ENCODE assay signal across 8 mouse cellular contexts in the genomic region with DNA sequence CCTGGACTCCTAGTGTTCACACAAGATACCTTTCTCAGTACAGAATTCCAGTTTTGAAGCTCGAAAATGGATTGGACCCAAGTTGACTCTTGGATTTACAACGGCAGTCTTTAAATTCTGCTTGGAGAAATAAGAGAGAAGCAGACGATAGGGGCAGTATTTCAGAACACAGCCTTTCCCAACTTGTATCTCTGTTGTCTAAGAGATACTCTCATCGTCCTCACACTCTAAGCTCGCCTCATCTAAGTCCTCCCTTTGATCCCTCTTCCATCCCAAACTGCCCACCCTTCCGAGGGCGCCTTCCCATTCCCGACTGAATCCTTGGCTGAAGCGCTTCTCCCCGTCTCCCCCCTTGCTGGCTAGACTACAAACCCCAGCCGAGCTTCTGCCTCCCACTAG. TPM values are rescaled to one million over a fixed set of nuclear protein-coding genes. Genes with fewer than 3 reads are reported as not detected.
DNase-seq lines count a peak whose midpoint lies in the region; ATAC-seq and TF ChIP-seq lines count a peak whose summit lies in the region.

No protein-coding gene starts in this region.

- 9% methylated on average over 11 of the region's 11 CpGs for WGBS in lung, postnatal 0 days
- 20% methylated on average over 11 of the region's 11 CpGs for WGBS in limb, embryonic 14.5 days
- WGBS in small intestine, adult 2 months = 14% methylated on average over 11 of the region's 11 CpGs

- H3K4me1 ChIP-seq in lung, postnatal 0 days (ENCODE audit: insufficient read depth, low read depth, low read length) = no peaks in the 10 kb centered on the region
- H3K4me1 ChIP-seq in erythroblast, embryonic 14.5 days (ENCODE audit: control insufficient read depth) = peaks cover 35% of the 10 kb centered on the region
- no peaks in the 10 kb centered on the region for H3K4me1 ChIP-seq in limb, embryonic 14.5 days (ENCODE audit: control insufficient read depth, insufficient read depth, low read length)
- H3K4me1 ChIP-seq in small intestine, adult 2 months (ENCODE audit: control insufficient read depth, insufficient read depth, insufficient read length, low read length) = peaks cover 3% of the 10 kb centered on the region; the same call in 1 of the 2 replicates

- peak overlapping the region; percentile 44 for H3K4me2 ChIP-seq in lung, postnatal 0 days (replicated peaks; ENCODE audit: low read depth, low read length)
- H3K4me2 ChIP-seq in limb, embryonic 14.5 days (replicated peaks; ENCODE audit: low read depth, low read length, severe bottlenecking) = peak overlapping the region; percentile 50

- H3K36me3 ChIP-seq in lung, postnatal 0 days (ENCODE audit: insufficient read depth, low read length) = no peaks in the 10 kb centered on the region
- peaks cover 11% of the 10 kb centered on the region for H3K36me3 ChIP-seq in erythroblast, embryonic 14.5 days (ENCODE audit: control insufficient read depth)
- no peaks in the 10 kb centered on the region for H3K36me3 ChIP-seq in limb, embryonic 14.5 days (ENCODE audit: control insufficient read depth, insufficient read depth, low read length)
- no peaks in the 10 kb centered on the region for H3K36me3 ChIP-seq in small intestine, adult 2 months (ENCODE audit: control insufficient read depth, insufficient read depth, low read length)

- ATAC-seq in lung, postnatal 0 days = peak; percentile 22
- ATAC-seq in limb, embryonic 14.5 days (ENCODE audit: low FRiP score, low read depth) = no peak; the same call in 1 of the 2 replicates

- no peaks in the 10 kb centered on the region for H3K9me3 ChIP-seq in lung, postnatal 0 days (ENCODE audit: low read length)
- peaks cover 9% of the 10 kb centered on the region for H3K9me3 ChIP-seq in erythroblast, embryonic 14.5 days (ENCODE audit: control insufficient read depth, low read length)
- H3K9me3 ChIP-seq in limb, embryonic 14.5 days (ENCODE audit: control insufficient read depth, low read length) = no peaks in the 10 kb centered on the region

- TF ChIP-seq POLR2A in limb, embryonic 14.5 days (IDR thresholded peaks at IDR 0.05; ENCODE audit: borderline replicate concordance, extremely low read depth, insufficient read depth, insufficient read length) = no peak
- TF ChIP-seq POLR2A in small intestine, adult 2 months (IDR thresholded peaks at IDR 0.05; ENCODE audit: low read depth, low read length) = no peak

- peak overlapping the region; percentile 47 for H3K27ac ChIP-seq in lung, postnatal 0 days (ENCODE audit: low read length)
- H3K27ac ChIP-seq in limb, embryonic 14.5 days (replicated peaks; ENCODE audit: low read depth, low read length) = peak overlapping the region; percentile 90
- H3K27ac ChIP-seq in small intestine, adult 2 months (ENCODE audit: insufficient read depth, low read depth, low read length) = peak overlapping the region; percentile 76

- no peaks in the 10 kb centered on the region for H3K27me3 ChIP-seq in lung, postnatal 0 days (replicated peaks; ENCODE audit: insufficient read depth, low read length)
- H3K27me3 ChIP-seq in erythroblast, embryonic 14.5 days (ENCODE audit: control insufficient read depth) = peaks cover 10% of the 10 kb centered on the region; the same call in 1 of the 2 replicates
- H3K27me3 ChIP-seq in limb, embryonic 14.5 days (ENCODE audit: control insufficient read depth, insufficient read depth, low read length) = 0 out of 2 replicates have a peak, but pooled peaks cover 8% of the 10 kb centered on the region
- H3K27me3 ChIP-seq in small intestine, adult 2 months (ENCODE audit: control insufficient read depth, insufficient read depth, low read length) = no peaks in the 10 kb centered on the region

- no peak for TF ChIP-seq EP300 in lung, postnatal 0 days (IDR thresholded peaks at IDR 0.05)

- H3K4me3 ChIP-seq in lung, postnatal 0 days (ENCODE audit: low read depth, low read length) = peak overlapping the region; percentile 53
- peak overlapping the region; percentile 91 for H3K4me3 ChIP-seq in erythroblast, embryonic 14.5 days (replicated peaks)
- peak overlapping the region; percentile 53 for H3K4me3 ChIP-seq in limb, embryonic 14.5 days (replicated peaks; ENCODE audit: low read length)
- peak overlapping the region; percentile 94 for H3K4me3 ChIP-seq in small intestine, adult 2 months (ENCODE audit: low read depth, low read length)

- TF ChIP-seq CTCF in lung, postnatal 0 days (IDR thresholded peaks at IDR 0.05) = peak; percentile 28
- TF ChIP-seq CTCF in small intestine, adult 2 months (IDR thresholded peaks at IDR 0.05; ENCODE audit: extremely low read depth, insufficient read length, insufficient replicate concordance, low read depth, low read length) = no peak

- no peak overlapping the region for H3K9ac ChIP-seq in lung, postnatal 0 days (replicated peaks; ENCODE audit: low read depth)
- peak overlapping the region; percentile 68 for H3K9ac ChIP-seq in limb, embryonic 14.5 days (ENCODE audit: low read depth, low read length, severe bottlenecking)

- DNase-seq in lung, postnatal 0 days (ENCODE audit: low spot score) = peak; percentile 51
- DNase-seq in lung, postnatal 25 days (ENCODE audit: low spot score) = no peak
- DNase-seq in limb, embryonic 14.5 days (ENCODE audit: low spot score) = no peak
- no peak for DNase-seq in frontal cortex, postnatal 10 days (ENCODE audit: low spot score in 2 of 2)
- no peak for DNase-seq in layer of hippocampus, postnatal 25 days (ENCODE audit: extremely low spot score in 1 of 2, low spot score in 1 of 2)
- no peak for DNase-seq in embryo, embryonic 10 days (ENCODE audit: low spot score)

RNA-seq across cellular contexts. Expression of a gene that starts 0.3 kb away (rescaled TPM):
- 3.2 and 5.2 TPM in 2 replicates for polyA plus RNA-seq in lung, postnatal 0 days (2015; fragmentation: Nextera tagmentation; extraction: Ambion mirVana)
- polyA plus RNA-seq in erythroblast, embryonic 14.5 days (2012) = 0.25 and 0.48 TPM in 2 replicates
- 0.33 and 0.60 TPM in 2 replicates for polyA plus RNA-seq in limb, embryonic 14.5 days (2012; rRNA removed)
- 1.6 and 1.8 TPM in 2 replicates for polyA plus RNA-seq in limb, embryonic 14.5 days (2014; fragmentation: Nextera tagmentation; extraction: Ambion mirVana)
- polyA plus RNA-seq in small intestine, adult 2 months (2012; rRNA removed) = 0.33 and 0.67 TPM in 2 replicates
- total RNA-seq in layer of hippocampus, postnatal 25 days (2021) = under 1 TPM; 0.40 to 0.42 TPM

RNA-seq across cellular contexts. Expression of a gene that starts 0.5 kb away (rescaled TPM):
- polyA plus RNA-seq in lung, postnatal 0 days (2015; fragmentation: Nextera tagmentation; extraction: Ambion mirVana) = 44.5 and 49.3 TPM in 2 replicates
- polyA plus RNA-seq in erythroblast, embryonic 14.5 days (2012) = 2.4 and 2.9 TPM in 2 replicates
- polyA plus RNA-seq in limb, embryonic 14.5 days (2012; rRNA removed) = 62.0 and 80.6 TPM in 2 replicates
- 91.3 and 96.3 TPM in 2 replicates for polyA plus RNA-seq in limb, embryonic 14.5 days (2014; fragmentation: Nextera tagmentation; extraction: Ambion mirVana)
- polyA plus RNA-seq in small intestine, adult 2 months (2012; rRNA removed) = 4.5 and 10.4 TPM in 2 replicates
- 10 to 100 TPM; 48.1 to 53.8 TPM for total RNA-seq in layer of hippocampus, postnatal 25 days (2021)

RNA-seq across cellular contexts. Expression of a gene that starts 14.1 kb away (rescaled TPM):
- 119 and 125 TPM in 2 replicates for polyA plus RNA-seq in lung, postnatal 0 days (2015; fragmentation: Nextera tagmentation; extraction: Ambion mirVana)
- polyA plus RNA-seq in erythroblast, embryonic 14.5 days (2012) = 1.6 and 2.3 TPM in 2 replicates
- 94.4 and 98.9 TPM in 2 replicates for polyA plus RNA-seq in limb, embryonic 14.5 days (2012; rRNA removed)
- 222 and 235 TPM in 2 replicates for polyA plus RNA-seq in limb, embryonic 14.5 days (2014; fragmentation: Nextera tagmentation; extraction: Ambion mirVana)
- 30.7 and 33.8 TPM in 2 replicates for polyA plus RNA-seq in small intestine, adult 2 months (2012; rRNA removed)
- 10 to 100 TPM; 50.6 to 52.6 TPM for total RNA-seq in layer of hippocampus, postnatal 25 days (2021)
